Mouse (Mus musculus) hindbrain, embryonic 13.5 days (tissue): Measurements from ENCODE around the gene Wwox. TPM values are rescaled to one million over a fixed set of nuclear protein-coding genes. Genes with fewer than 3 reads are reported as not detected.

Source experiments
- ATAC-seq: fragments of 200-750 bp; cut with Nextera tagmentation; 2 replicates; pipeline ENCODE4 v1.8.0; 2017; ENCODE audit warnings: moderate TSS enrichment; ENCODE audit not compliant: low FRiP score
- H3K27ac ChIP-seq: fragments of 300-500 bp; sonication (generic); 2 replicates; pipeline ENCODE4 v1.5.1; 2015; ENCODE audit warnings: inconsistent platforms, mild to moderate bottlenecking, moderate library complexity
- H3K27me3 ChIP-seq: fragments of 300-500 bp; sonication (generic); 2 replicates; pipeline ENCODE4 v1.6.1; 2015; ENCODE audit warnings: mild to moderate bottlenecking, inconsistent platforms
- H3K36me3 ChIP-seq: fragments of 300-500 bp; sonication (generic); 2 replicates; pipeline ENCODE4 v1.6.1; 2015; ENCODE audit warnings: mild to moderate bottlenecking, inconsistent platforms
- H3K4me1 ChIP-seq: fragments of 300-500 bp; sonication (generic); replicated peaks from 2 replicates; pipeline ENCODE4 v1.6.1; 2015; ENCODE audit warnings: inconsistent platforms
- H3K4me2 ChIP-seq: fragments of 300-500 bp; sonication (generic); 2 replicates; pipeline ENCODE4 v1.6.1; 2015; ENCODE audit warnings: inconsistent platforms, mild to moderate bottlenecking, moderate library complexity
- H3K4me3 ChIP-seq: fragments of 300-500 bp; sonication (generic); 2 replicates; pipeline ENCODE4 v1.5.1; 2015; ENCODE audit warnings: mild to moderate bottlenecking, inconsistent platforms
- H3K9ac ChIP-seq: fragments of 300-500 bp; sonication (generic); 2 replicates; pipeline ENCODE4 v1.6.1; 2015; ENCODE audit warnings: mild to moderate bottlenecking, inconsistent platforms
- H3K9me3 ChIP-seq: fragments of 300-500 bp; sonication (generic); 2 replicates; pipeline ENCODE4 v1.6.1; 2016; ENCODE audit warnings: inconsistent platforms
- WGBS: fragments of 180-500 bp; shearing (Covaris S2); methylation state at CpG from one replicate; pipeline ENCODE4 v1.1.7; 2015; 5-methylcytosine and 5-hydroxymethylcytosine counted together
- polyA plus RNA-seq: library from polyadenylated mRNA; unstranded; fragments of >200 nt; fragmentation: Nextera tagmentation; extraction: Ambion mirVana; gene quantifications from 2 replicates; pipeline ENCODE4 v1.2.1, GENCODE M21; 2015

Gene Wwox
- polyA plus RNA-seq, 1 experiment from 2014 or later = 13.8 TPM

DNA sequence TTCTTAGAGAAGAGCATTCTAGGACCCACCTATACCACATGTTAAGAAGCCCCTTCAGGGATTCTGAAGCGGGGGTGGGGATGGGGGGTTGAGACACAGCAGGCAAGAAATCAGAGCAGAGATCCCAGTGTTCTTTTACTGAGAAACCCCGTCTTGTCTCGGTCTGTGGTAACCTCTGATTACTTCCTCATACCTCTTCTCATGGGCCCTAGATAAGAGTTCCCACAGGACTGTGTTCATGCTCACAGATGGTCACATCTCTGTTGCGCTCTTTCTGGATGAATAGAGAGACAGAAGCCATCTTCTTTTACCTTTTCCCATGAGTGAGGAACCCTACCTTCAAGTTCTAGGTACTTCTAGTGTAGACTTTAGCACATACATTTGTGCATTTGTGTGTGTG lies 488.5 kb downstream of the Wwox start:
- H3K9me3 ChIP-seq = no peaks in the 10 kb centered on the region
- no peak for ATAC-seq
- H3K27me3 ChIP-seq = peaks cover 20% of the 10 kb centered on the region
- H3K36me3 ChIP-seq = no peaks in the 10 kb centered on the region
- H3K9ac ChIP-seq = no peak overlapping the region
- H3K4me2 ChIP-seq = no peak overlapping the region
- no peak overlapping the region for H3K27ac ChIP-seq
- H3K4me3 ChIP-seq = no peak overlapping the region
- 89% methylated on average over 4 of the region's 4 CpGs for WGBS
- peaks cover 12% of the 10 kb centered on the region for H3K4me1 ChIP-seq

DNA sequence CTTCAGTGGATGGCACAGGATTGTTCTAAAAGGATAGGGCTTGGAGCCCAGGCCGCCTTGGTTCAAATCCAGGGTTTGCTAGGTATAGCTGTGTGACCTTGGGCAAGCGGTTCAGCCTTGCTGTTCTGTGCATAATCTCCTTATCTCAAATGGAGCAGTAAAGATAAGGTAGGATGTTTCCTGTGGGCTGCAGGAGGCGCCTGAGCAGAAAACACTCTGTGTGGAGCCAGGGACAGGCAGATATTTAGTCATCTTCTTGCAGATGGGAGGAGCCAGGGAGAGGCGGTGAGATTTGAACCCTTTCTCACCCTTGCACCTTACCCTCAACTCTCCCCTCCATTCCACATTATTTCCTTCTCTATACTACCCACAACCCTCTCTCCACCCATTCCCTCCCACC lies 490.1 kb downstream of the Wwox start:
- Histone ChIP-seq H3K27me3 (peaks cover 20% of the 10 kb centered on the region), H3K9me3 (no peaks in the 10 kb centered on the region), H3K4me2 (no peak overlapping the region), H3K27ac (no peak overlapping the region), H3K4me3 (no peak overlapping the region), H3K36me3 (no peaks in the 10 kb centered on the region), H3K9ac (no peak overlapping the region), H3K4me1 (peaks cover 12% of the 10 kb centered on the region)
- WGBS = 96% methylated on average over 4 of the region's 4 CpGs
- no peak for ATAC-seq

DNA sequence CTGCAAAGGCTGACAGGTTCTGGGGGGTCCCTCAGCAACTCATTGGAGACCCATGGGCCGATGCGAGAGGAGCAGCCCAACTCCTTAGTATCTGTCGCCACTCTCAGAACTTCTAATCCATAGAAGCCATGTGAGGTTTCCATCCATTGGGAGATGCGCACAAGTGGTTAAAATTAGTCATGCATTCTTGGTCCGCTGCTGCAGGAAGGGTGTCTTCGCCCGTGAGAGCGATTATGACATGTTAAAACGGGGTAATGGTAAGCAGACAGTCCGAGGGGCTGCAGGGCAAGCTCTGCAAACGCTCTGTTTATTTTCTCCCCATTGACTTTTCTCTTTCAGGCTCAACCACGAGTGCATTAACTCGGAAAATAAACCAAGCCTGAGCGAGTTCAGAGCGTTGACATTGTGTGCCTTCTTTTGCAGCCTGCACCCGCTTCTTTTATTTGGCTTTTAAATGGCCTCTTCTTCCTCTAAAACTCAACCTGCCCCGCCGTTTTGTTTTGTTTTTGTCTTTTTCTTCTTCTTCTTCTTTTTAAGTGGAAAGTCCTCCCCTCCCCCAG lies 492.7 kb downstream of the Wwox start:
- peak overlapping the region; percentile 41 for H3K4me2 ChIP-seq
- WGBS = 10% methylated on average over 18 of the region's 18 CpGs
- H3K36me3 ChIP-seq = no peaks in the 10 kb centered on the region
- H3K27ac ChIP-seq = no peak overlapping the region
- peaks cover 18% of the 10 kb centered on the region for H3K4me1 ChIP-seq
- H3K4me3 ChIP-seq = 0 out of 2 replicates have a peak overlapping the region, but pooled peaks have one; percentile 10
- H3K9ac ChIP-seq = no peak overlapping the region
- no peak for ATAC-seq
- peaks cover 15% of the 10 kb centered on the region for H3K27me3 ChIP-seq
- no peaks in the 10 kb centered on the region for H3K9me3 ChIP-seq

DNA sequence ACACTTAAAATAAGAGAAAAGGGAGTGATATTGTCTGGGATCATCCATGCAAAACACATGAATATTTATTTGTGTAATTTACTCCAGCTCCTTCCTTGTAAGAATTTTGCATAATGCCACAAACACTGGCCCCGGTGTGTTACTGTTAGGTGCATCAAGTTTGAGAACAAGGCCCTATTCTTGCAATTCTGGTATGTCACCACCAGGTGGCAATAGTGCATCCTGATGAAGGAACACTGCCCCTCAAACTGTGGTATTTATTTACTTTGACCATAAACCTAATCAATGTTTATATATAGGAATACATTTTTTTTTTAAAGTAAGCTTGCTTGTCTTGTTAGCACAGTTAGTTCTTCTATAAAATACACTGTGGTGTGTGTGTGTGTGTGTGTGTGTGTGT lies 493.8 kb downstream of the Wwox start:
- Histone ChIP-seq H3K27ac (no peak overlapping the region), H3K4me1 (peaks cover 24% of the 10 kb centered on the region), H3K4me2 (no peak overlapping the region), H3K4me3 (no peak overlapping the region), H3K9ac (no peak overlapping the region), H3K9me3 (no peaks in the 10 kb centered on the region), H3K27me3 (peaks cover 20% of the 10 kb centered on the region), H3K36me3 (no peaks in the 10 kb centered on the region)
- WGBS = 35% methylated on average over 1 of the region's 1 CpGs
- ATAC-seq = no peak

DNA sequence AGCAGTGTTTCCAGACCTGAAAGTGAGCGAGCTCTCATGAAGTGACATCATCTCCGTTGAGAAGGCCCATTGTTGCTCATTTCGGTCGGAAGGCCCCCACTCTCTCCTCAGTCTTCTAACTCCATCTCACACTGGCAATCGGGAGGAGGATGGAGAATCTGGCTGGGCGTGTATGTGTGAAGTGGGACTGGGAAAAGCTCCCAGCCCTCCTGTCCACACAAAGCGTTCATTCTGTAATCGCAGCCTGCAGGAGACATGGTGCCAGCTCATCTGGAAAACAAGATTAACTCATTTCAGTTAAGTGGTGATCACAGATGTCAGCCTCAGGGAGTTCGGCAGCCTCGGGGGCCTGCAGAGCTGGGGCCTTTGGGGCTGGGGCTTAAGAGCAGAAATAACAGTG lies 497.4 kb downstream of the Wwox start:
- no peak overlapping the region for H3K4me3 ChIP-seq
- 0 out of 2 replicates have a peak overlapping the region, but pooled peaks have one; percentile 2 for H3K27ac ChIP-seq
- H3K4me2 ChIP-seq = no peak overlapping the region
- 22% methylated on average over 10 of the region's 10 CpGs for WGBS
- no peak overlapping the region for H3K9ac ChIP-seq
- H3K36me3 ChIP-seq = no peaks in the 10 kb centered on the region
- no peaks in the 10 kb centered on the region for H3K9me3 ChIP-seq
- H3K27me3 ChIP-seq = peaks cover 7% of the 10 kb centered on the region
- ATAC-seq = 0 out of 2 replicates have a peak, but pooled peaks have one; percentile 46
- H3K4me1 ChIP-seq = peaks cover 20% of the 10 kb centered on the region

DNA sequence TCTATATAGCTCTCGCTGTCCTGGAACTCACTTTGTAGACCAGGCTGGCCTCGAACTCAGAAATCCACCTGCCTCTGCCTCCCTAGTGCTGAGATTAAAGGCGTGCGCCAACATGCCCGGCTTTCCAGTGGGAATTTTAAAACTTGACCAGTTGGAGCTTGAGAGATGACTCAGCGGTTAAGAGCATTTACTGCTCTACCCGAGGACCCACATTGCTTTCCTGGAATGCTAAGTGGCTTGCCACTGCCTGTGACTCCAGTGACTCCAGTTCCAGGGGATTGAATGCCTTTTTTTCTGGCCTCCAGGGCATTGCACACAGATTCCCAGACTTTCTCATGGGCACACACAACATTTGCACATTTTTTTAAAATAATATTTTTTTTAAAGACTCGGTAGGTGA lies 499.9 kb downstream of the Wwox start:
- no peak overlapping the region for H3K27ac ChIP-seq
- no peaks in the 10 kb centered on the region for H3K9me3 ChIP-seq
- H3K27me3 ChIP-seq = peaks cover 6% of the 10 kb centered on the region; the same call in 1 of the 2 replicates
- no peak overlapping the region for H3K4me3 ChIP-seq
- H3K4me1 ChIP-seq = peaks cover 12% of the 10 kb centered on the region
- H3K4me2 ChIP-seq = no peak overlapping the region
- H3K9ac ChIP-seq = no peak overlapping the region
- no peaks in the 10 kb centered on the region for H3K36me3 ChIP-seq
- ATAC-seq = no peak
- 94% methylated on average over 8 of the region's 8 CpGs for WGBS

DNA sequence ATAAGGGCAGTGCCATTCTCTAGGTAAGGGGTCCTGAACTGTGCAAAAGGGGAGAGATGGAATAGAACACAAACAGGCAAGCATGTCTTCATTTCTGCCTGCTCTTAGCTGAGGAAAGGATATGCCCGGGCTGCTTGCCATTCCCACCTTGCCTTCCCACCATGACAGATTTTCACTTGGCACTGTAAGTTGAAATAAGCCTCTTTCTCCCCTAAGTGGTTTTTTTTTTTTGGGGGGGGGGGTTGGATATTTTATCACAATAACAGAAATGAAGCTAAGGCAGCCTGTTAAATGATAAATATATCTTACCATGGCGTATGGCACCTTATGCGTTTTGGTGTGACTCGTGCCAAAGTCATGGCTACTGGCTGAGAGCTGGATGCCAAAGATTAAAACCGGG lies 501.6 kb downstream of the Wwox start:
- Histone ChIP-seq H3K27ac (no peak overlapping the region), H3K9me3 (no peaks in the 10 kb centered on the region), H3K4me1 (peaks cover 12% of the 10 kb centered on the region), H3K27me3 (peaks cover 6% of the 10 kb centered on the region; the same call in 1 of the 2 replicates), H3K36me3 (no peaks in the 10 kb centered on the region), H3K4me3 (no peak overlapping the region), H3K9ac (no peak overlapping the region), H3K4me2 (no peak overlapping the region)
- 97% methylated on average over 5 of the region's 5 CpGs for WGBS
- ATAC-seq = no peak

DNA sequence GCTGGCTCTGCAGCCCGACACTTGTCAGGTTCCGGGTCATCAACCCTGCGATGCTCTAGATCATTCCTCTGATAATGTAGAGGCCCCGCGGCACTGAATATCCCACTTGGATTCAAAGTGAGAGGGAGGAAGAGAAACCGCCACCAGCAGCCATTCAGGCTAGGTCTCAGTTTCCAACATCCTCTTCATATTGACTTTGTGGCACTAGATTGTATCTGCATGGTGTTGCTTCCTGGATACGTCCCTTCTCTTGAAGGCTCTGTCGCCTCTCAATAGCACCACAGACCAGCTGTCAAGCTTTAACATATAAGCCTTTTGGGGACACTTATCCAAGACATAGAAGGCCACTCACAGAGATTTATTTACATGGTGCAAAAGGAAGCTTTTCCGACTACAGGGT lies 502.2 kb downstream of the Wwox start:
- WGBS = 86% methylated on average over 9 of the region's 9 CpGs
- peaks cover 6% of the 10 kb centered on the region; the same call in 1 of the 2 replicates for H3K27me3 ChIP-seq
- ATAC-seq = no peak
- H3K9ac ChIP-seq = no peak overlapping the region
- no peak overlapping the region for H3K4me3 ChIP-seq
- H3K27ac ChIP-seq = no peak overlapping the region
- no peaks in the 10 kb centered on the region for H3K36me3 ChIP-seq
- no peak overlapping the region for H3K4me2 ChIP-seq
- peaks cover 11% of the 10 kb centered on the region for H3K4me1 ChIP-seq
- no peaks in the 10 kb centered on the region for H3K9me3 ChIP-seq

DNA sequence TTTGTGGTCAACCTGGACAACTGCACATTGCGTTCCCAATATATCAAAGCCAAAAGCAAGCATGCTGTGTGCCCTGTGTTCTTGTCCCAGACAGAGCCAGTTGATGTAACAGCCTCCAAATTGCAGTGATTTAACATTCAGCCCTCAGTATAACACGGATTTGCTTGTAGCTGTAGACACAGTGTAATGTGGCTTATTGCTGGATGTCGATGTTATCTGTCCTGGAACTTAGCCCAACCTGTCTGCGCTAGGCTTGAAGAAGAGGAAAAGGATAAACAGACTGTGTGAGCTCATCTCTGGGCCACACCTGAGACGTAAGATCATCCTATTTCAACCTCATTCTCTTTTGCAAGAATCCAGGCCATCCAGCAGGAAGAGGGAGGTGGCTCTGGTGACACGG lies 508.5 kb downstream of the Wwox start:
- Histone ChIP-seq H3K9ac (no peak overlapping the region), H3K4me3 (no peak overlapping the region), H3K27me3 (no peaks in the 10 kb centered on the region), H3K27ac (no peak overlapping the region), H3K4me2 (no peak overlapping the region), H3K9me3 (no peaks in the 10 kb centered on the region), H3K4me1 (no peaks in the 10 kb centered on the region), H3K36me3 (no peaks in the 10 kb centered on the region)
- ATAC-seq = no peak
- 81% methylated on average over 6 of the region's 6 CpGs for WGBS

DNA sequence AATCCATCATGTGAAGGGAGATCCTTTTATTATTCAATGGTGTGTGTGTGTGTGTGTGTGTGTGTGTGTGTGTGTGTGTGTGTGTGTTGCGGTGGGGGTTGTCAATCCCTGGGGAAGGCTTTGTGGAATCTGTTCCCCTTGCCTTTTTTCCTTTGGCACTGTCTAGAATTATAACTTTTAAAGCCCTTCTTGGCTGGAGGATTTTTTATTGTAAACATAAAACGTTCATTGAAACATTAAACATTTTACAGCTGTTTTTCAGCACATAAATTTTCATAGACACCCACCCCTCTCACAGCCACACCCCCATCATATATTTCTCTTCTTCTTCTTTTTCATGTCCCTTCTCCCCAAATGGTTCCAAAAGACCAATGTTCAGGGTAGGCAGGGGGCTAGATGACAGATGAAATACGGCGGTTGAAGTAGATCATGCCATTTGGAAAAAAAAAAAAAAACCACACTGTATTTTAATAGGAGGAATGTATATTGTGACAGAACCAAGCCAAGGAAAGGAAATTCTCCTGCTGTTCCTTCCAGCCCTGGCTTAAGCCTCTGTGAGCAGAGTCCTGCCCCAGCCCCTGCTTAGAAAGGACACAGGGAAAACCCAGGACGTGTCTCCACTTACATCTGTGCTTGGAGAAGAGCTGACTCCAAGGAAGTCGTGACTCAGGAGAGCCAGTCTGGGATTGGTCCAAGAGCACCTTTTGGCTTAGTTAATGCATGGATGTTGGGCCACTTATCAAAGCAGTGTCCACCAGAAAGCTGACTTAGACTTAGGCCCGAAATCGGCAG lies 517.1 kb downstream of the Wwox start:
- H3K27me3 ChIP-seq = no peaks in the 10 kb centered on the region
- 82% methylated on average over 8 of the region's 8 CpGs for WGBS
- no peaks in the 10 kb centered on the region for H3K36me3 ChIP-seq
- no peak overlapping the region for H3K9ac ChIP-seq
- no peak overlapping the region for H3K4me3 ChIP-seq
- no peak overlapping the region for H3K4me2 ChIP-seq
- no peaks in the 10 kb centered on the region for H3K9me3 ChIP-seq
- no peaks in the 10 kb centered on the region for H3K4me1 ChIP-seq
- no peak overlapping the region for H3K27ac ChIP-seq
- ATAC-seq = no peak

DNA sequence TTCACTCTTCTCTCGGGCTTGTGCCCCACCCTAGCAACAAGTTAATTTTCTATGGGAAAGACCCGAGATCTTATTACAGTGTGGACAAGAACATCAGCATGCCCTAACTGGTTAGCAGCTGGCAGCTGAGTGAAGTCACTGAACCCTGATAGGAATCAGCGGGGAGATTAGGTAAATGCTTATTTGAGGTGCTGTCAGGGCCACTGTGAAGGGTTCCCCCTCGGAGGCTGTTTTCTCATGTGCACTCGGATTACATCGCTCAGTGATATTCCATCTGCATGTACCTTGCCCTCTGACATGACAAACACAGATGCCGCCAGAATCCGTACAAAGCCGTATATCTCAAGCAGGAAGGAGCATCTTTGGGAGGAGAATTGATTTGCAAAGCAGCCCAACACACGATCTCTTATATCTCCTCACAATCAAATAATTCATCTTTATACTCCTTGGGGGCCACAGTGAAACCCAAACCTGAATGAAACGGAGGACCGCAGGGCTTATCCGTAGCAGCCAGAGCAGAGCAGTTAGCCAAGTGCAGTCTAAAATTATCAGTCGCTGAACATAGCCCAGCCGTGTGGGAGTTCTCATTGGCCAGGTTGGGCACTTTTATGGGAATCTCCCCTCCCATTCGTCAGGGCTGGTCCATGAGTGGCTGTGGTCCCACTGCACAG lies 519.1 kb downstream of the Wwox start:
- Histone ChIP-seq H3K36me3 (no peaks in the 10 kb centered on the region), H3K27me3 (no peaks in the 10 kb centered on the region), H3K27ac (no peak overlapping the region), H3K9ac (no peak overlapping the region), H3K4me3 (no peak overlapping the region), H3K4me2 (no peak overlapping the region), H3K9me3 (no peaks in the 10 kb centered on the region), H3K4me1 (no peaks in the 10 kb centered on the region)
- 73% methylated on average over 16 of the region's 16 CpGs for WGBS
- ATAC-seq = no peak

DNA sequence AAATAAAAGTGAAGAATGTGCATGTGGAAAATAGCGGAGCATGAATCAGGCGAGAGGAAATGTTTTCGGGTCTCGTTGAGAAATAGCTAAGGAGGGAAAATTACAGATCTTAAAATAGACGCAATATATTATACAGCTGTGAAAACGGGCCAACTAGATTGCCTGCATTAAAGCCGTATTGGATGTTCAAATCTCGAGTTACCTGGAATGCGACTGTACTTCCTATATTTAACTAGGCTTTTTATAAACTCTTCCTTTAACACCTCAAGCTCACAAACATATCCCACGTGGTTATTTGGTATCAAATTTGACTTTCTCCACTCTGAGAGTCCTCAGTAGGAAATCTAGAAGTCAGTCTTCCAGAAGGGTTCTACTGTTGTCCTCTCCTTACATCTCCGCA lies 520.0 kb downstream of the Wwox start:
- Histone ChIP-seq H3K36me3 (no peaks in the 10 kb centered on the region), H3K9me3 (no peaks in the 10 kb centered on the region), H3K27me3 (no peaks in the 10 kb centered on the region), H3K27ac (no peak overlapping the region), H3K4me2 (no peak overlapping the region), H3K4me1 (no peaks in the 10 kb centered on the region), H3K9ac (no peak overlapping the region), H3K4me3 (no peak overlapping the region)
- 86% methylated on average over 11 of the region's 11 CpGs for WGBS
- no peak for ATAC-seq
